In the genomic region with DNA sequence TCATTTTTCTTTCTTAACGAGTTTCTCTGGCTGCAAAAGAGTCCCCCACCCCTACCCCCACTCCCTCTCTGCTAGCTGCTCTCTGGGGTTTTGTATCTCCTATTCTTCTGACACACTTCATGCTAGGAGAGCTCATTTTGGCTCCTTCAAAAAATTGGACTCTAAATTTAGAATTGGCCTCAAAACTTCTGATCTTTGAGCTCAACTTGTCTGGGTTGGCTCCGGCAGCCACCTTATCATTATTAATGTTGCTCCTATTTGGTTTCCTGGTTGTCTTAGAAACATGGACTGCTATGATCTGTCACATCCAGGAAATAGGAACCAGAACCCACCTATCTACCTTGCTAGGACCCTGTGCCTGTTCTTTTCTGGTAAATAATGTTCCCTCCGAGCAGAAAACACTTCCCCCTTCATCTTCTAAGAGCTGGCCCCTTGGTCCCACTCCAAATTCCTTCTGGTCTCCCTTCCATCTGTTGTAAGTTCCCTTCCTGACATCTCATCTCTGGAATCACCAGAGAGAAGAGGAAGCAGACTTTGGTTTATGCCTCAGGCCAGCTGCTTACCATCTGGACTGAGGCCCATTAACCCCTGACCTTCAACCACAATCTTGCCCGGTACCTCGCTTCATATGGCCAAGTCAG, we compare ENCODE assay signal across 11 mouse cellular contexts. TPM values are rescaled to one million over a fixed set of nuclear protein-coding genes. Genes with fewer than 3 reads are reported as not detected.
DNase-seq lines count a peak whose midpoint lies in the region; ATAC-seq and TF ChIP-seq lines count a peak whose summit lies in the region.
"Had no signal": no experiment of that assay in that cellular context is flagged by ENCODE, and none has a peak within 500 bp of the region (broad histone marks: within the 10 kb centered on the region; RNA-seq: fewer than 3 reads in every experiment).

No protein-coding gene starts in this region.

- H3K27ac ChIP-seq in midbrain, embryonic 11.5 days (ENCODE audit: low read depth, low read length), result no peak overlapping the region
- no peak overlapping the region for H3K27ac ChIP-seq in midbrain, embryonic 13.5 days
- peak overlapping the region; percentile 85 for H3K27ac ChIP-seq in heart, embryonic 13.5 days (replicated peaks)
- 0 out of 2 replicates have a peak overlapping the region, but pooled peaks have one; percentile 22 for H3K27ac ChIP-seq in limb, embryonic 13.5 days
- H3K27ac ChIP-seq in left cerebral cortex, adult 2 months, result no peak overlapping the region
- H3K27ac ChIP-seq: hindbrain, embryonic 15.5 days; neural tube, embryonic 12.5 days had no signal

- no peak for ATAC-seq in midbrain, embryonic 11.5 days (ENCODE audit: low FRiP score)
- no peak for ATAC-seq in midbrain, embryonic 13.5 days
- ATAC-seq in heart, embryonic 13.5 days (ENCODE audit: extremely low read depth, insufficient number of reproducible peaks, low FRiP score, low TSS enrichment), result no peak
- ATAC-seq in limb, embryonic 13.5 days (ENCODE audit: low FRiP score, low read depth), result no peak

- intact Hi-C loops in left cerebral cortex, adult 2 months (cut with DNase I), result no loop called here

- H3K36me3 ChIP-seq in midbrain, embryonic 11.5 days (ENCODE audit: control insufficient read depth, insufficient read depth, low read length), result no peaks in the 10 kb centered on the region
- no peaks in the 10 kb centered on the region for H3K36me3 ChIP-seq in midbrain, embryonic 13.5 days
- H3K36me3 ChIP-seq in heart, embryonic 13.5 days, result no peaks in the 10 kb centered on the region
- no peaks in the 10 kb centered on the region for H3K36me3 ChIP-seq in limb, embryonic 13.5 days
- H3K36me3 ChIP-seq: hindbrain, embryonic 15.5 days; neural tube, embryonic 12.5 days had no signal

- peak; percentile 70 for DNase-seq in midbrain, embryonic 11.5 days (ENCODE audit: low spot score, missing footprints)
- no peak for DNase-seq in adrenal gland, postnatal 10 days
- DNase-seq in left cerebral cortex, adult 2 months (ENCODE audit: extremely low spot score in 1 of 2, low spot score in 2 of 2), result no peak
- no peak for DNase-seq in T-cell, adult 2 months (ENCODE audit: low spot score)

- WGBS in midbrain, embryonic 11.5 days, result 73% methylated on average over 5 of the region's 5 CpGs
- 76% methylated on average over 5 of the region's 5 CpGs for WGBS in midbrain, embryonic 13.5 days
- 29% methylated on average over 5 of the region's 5 CpGs for WGBS in heart, embryonic 13.5 days
- 20% methylated on average over 5 of the region's 5 CpGs for WGBS in limb, embryonic 13.5 days

- H3K9me3 ChIP-seq in midbrain, embryonic 11.5 days (ENCODE audit: control insufficient read depth, low read length), result no peaks in the 10 kb centered on the region
- no peaks in the 10 kb centered on the region for H3K9me3 ChIP-seq in midbrain, embryonic 13.5 days
- no peaks in the 10 kb centered on the region for H3K9me3 ChIP-seq in heart, embryonic 13.5 days
- no peaks in the 10 kb centered on the region for H3K9me3 ChIP-seq in limb, embryonic 13.5 days
- H3K9me3 ChIP-seq: hindbrain, embryonic 15.5 days; neural tube, embryonic 12.5 days had no signal

- no peak overlapping the region for H3K4me3 ChIP-seq in midbrain, embryonic 11.5 days (ENCODE audit: low read depth, low read length)
- no peak overlapping the region for H3K4me3 ChIP-seq in midbrain, embryonic 13.5 days (replicated peaks)
- no peak overlapping the region for H3K4me3 ChIP-seq in heart, embryonic 13.5 days
- no peak overlapping the region for H3K4me3 ChIP-seq in limb, embryonic 13.5 days
- no peak overlapping the region for H3K4me3 ChIP-seq in left cerebral cortex, adult 2 months
- H3K4me3 ChIP-seq: erythroblast, embryonic 14.5 days; hindbrain, embryonic 15.5 days; megakaryocyte, embryonic 14.5 days; neural tube, embryonic 12.5 days had no signal

- no peak for TF ChIP-seq CTCF in left cerebral cortex, adult 2 months (IDR thresholded peaks at IDR 0.05)

- H3K4me1 ChIP-seq in midbrain, embryonic 11.5 days (ENCODE audit: control insufficient read depth, insufficient read depth, low read length), result no peaks in the 10 kb centered on the region
- no peaks in the 10 kb centered on the region for H3K4me1 ChIP-seq in midbrain, embryonic 13.5 days (replicated peaks)
- peaks cover 47% of the 10 kb centered on the region for H3K4me1 ChIP-seq in heart, embryonic 13.5 days
- H3K4me1 ChIP-seq in limb, embryonic 13.5 days, result peaks cover 26% of the 10 kb centered on the region
- H3K4me1 ChIP-seq: hindbrain, embryonic 15.5 days; megakaryocyte, embryonic 14.5 days; neural tube, embryonic 12.5 days had no signal

- no peak overlapping the region for H3K9ac ChIP-seq in midbrain, embryonic 11.5 days (ENCODE audit: low read length)
- no peak overlapping the region for H3K9ac ChIP-seq in midbrain, embryonic 13.5 days (replicated peaks)
- peak overlapping the region; percentile 47; the same call in 1 of the 2 replicates for H3K9ac ChIP-seq in heart, embryonic 13.5 days
- H3K9ac ChIP-seq in limb, embryonic 13.5 days, result no peak overlapping the region
- H3K9ac ChIP-seq: hindbrain, embryonic 15.5 days; neural tube, embryonic 12.5 days had no signal

- H3K27me3 ChIP-seq in midbrain, embryonic 11.5 days (ENCODE audit: control insufficient read depth, insufficient read depth, low read length), result no peaks in the 10 kb centered on the region
- H3K27me3 ChIP-seq in midbrain, embryonic 13.5 days, result no peaks in the 10 kb centered on the region
- no peaks in the 10 kb centered on the region for H3K27me3 ChIP-seq in heart, embryonic 13.5 days (replicated peaks)
- no peaks in the 10 kb centered on the region for H3K27me3 ChIP-seq in limb, embryonic 13.5 days
- H3K27me3 ChIP-seq: hindbrain, embryonic 15.5 days; neural tube, embryonic 12.5 days had no signal

- no peak overlapping the region for H3K4me2 ChIP-seq in midbrain, embryonic 11.5 days
- H3K4me2 ChIP-seq in midbrain, embryonic 13.5 days (replicated peaks), result no peak overlapping the region
- no peak overlapping the region for H3K4me2 ChIP-seq in heart, embryonic 13.5 days
- no peak overlapping the region for H3K4me2 ChIP-seq in limb, embryonic 13.5 days (replicated peaks)
- H3K4me2 ChIP-seq: hindbrain, embryonic 15.5 days; neural tube, embryonic 12.5 days had no signal

RNA-seq across cellular contexts. Expression of a gene that starts 26.4 kb away (rescaled TPM):
- polyA plus RNA-seq in midbrain, embryonic 11.5 days (2014; fragmentation: Nextera tagmentation; extraction: Ambion mirVana), result 0.92 and 1.5 TPM in 2 replicates
- 0.15 and 0.36 TPM in 2 replicates for polyA plus RNA-seq in midbrain, embryonic 13.5 days (2015; fragmentation: Nextera tagmentation; extraction: Ambion mirVana)
- polyA plus RNA-seq in heart, embryonic 13.5 days (2015; fragmentation: Nextera tagmentation; extraction: Ambion mirVana), result 1.6 and 1.7 TPM in 2 replicates
- 1.1 and 1.6 TPM in 2 replicates for polyA plus RNA-seq in limb, embryonic 13.5 days (2015; fragmentation: Nextera tagmentation; extraction: Ambion mirVana)
- total RNA-seq in adrenal gland, postnatal 10 days (2021), result under 1 TPM in 1 of 2 experiments, not detected in 1; 0.72 TPM
- 1 to 10 TPM in 1 of 2 experiments, under 1 TPM in 1; 0.66 to 1.2 TPM for total RNA-seq in left cerebral cortex, adult 2 months (2021)
- polyA plus RNA-seq: erythroblast, embryonic 14.5 days had no signal

RNA-seq across cellular contexts. Expression of a gene that starts 57.2 kb away (rescaled TPM):
- not detected in 2 replicates for polyA plus RNA-seq in midbrain, embryonic 11.5 days (2014; fragmentation: Nextera tagmentation; extraction: Ambion mirVana)
- not detected in 2 replicates for polyA plus RNA-seq in midbrain, embryonic 13.5 days (2015; fragmentation: Nextera tagmentation; extraction: Ambion mirVana)
- not detected in 2 replicates for polyA plus RNA-seq in heart, embryonic 13.5 days (2015; fragmentation: Nextera tagmentation; extraction: Ambion mirVana)
- 0.11 and 0.18 TPM in 2 replicates for polyA plus RNA-seq in limb, embryonic 13.5 days (2015; fragmentation: Nextera tagmentation; extraction: Ambion mirVana)
- under 1 TPM in 1 of 2 experiments, not detected in 1; 0.27 TPM for total RNA-seq in adrenal gland, postnatal 10 days (2021)
- total RNA-seq in left cerebral cortex, adult 2 months (2021), result not detected
- polyA plus RNA-seq: erythroblast, embryonic 14.5 days; hindbrain, embryonic 15.5 days; neural tube, embryonic 12.5 days had no signal

Comparison
In these comparisons a context has a peak if more than half of its experiments do, and no peak if none do; other contexts are left out.
1. H3K27ac ChIP-seq: peak in heart, embryonic 13.5 days (single experiment) and limb, embryonic 13.5 days (single experiment); none in midbrain, embryonic 11.5 days (single experiment), midbrain, embryonic 13.5 days (single experiment) and left cerebral cortex, adult 2 months (single experiment).